ENCODE assay signal across 32 mouse cellular contexts in the genomic region with DNA sequence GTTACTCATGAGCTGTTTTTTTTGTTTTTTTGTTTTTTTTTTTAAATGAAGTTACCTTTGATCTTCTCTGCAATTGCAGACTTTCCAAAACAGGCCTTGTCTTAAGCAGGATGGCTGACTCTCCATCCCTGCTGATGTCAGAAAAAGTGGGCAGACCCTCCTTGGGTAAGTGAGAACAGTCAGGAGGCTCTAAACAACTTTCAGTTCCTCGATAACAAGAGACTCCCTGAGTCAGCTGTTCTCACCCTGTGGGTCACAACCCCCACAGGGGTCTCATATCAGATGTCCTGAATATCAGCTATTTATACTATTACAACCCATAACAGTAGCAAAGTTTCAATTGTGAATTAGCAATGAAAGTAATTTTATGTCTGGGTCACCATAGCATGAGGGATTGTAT.
"Had no signal": no experiment of that assay in that cellular context is flagged by ENCODE, and none has a peak within 500 bp of the region (broad histone marks: within the 10 kb centered on the region; RNA-seq: fewer than 3 reads in every experiment).

No protein-coding gene starts in this region.

- H3K9ac ChIP-seq: limb, embryonic 12.5 days; limb, embryonic 13.5 days; limb, embryonic 15.5 days; liver, embryonic 12.5 days; liver, embryonic 13.5 days; liver, embryonic 14.5 days; liver, embryonic 15.5 days; liver, postnatal 0 days; lung, embryonic 14.5 days; lung, embryonic 15.5 days; midbrain, embryonic 12.5 days; midbrain, embryonic 13.5 days; midbrain, embryonic 15.5 days; neural tube, embryonic 12.5 days had no signal

- H3K27me3 ChIP-seq: limb, embryonic 12.5 days; limb, embryonic 13.5 days; limb, embryonic 15.5 days; liver, embryonic 12.5 days; liver, embryonic 13.5 days; liver, embryonic 15.5 days; lung, embryonic 15.5 days; megakaryocyte, embryonic 14.5 days; midbrain, embryonic 12.5 days; midbrain, embryonic 13.5 days; midbrain, embryonic 15.5 days; neural tube, embryonic 12.5 days had no signal

- H3K27ac ChIP-seq: limb, embryonic 10.5 days; limb, embryonic 13.5 days; limb, embryonic 15.5 days; liver, embryonic 12.5 days; liver, embryonic 13.5 days; liver, embryonic 14.5 days; liver, embryonic 15.5 days; lung, embryonic 15.5 days; macrophage; midbrain, embryonic 10.5 days; midbrain, embryonic 12.5 days; midbrain, embryonic 13.5 days; midbrain, embryonic 15.5 days; neural tube, embryonic 12.5 days had no signal

- H3K4me3 ChIP-seq: limb, embryonic 10.5 days; limb, embryonic 12.5 days; limb, embryonic 13.5 days; limb, embryonic 15.5 days; liver, embryonic 12.5 days; liver, embryonic 13.5 days; liver, embryonic 15.5 days; lung, embryonic 15.5 days; megakaryocyte, embryonic 14.5 days; midbrain, embryonic 10.5 days; midbrain, embryonic 12.5 days; midbrain, embryonic 13.5 days; midbrain, embryonic 15.5 days; myocyte; neural tube, embryonic 12.5 days had no signal

- ATAC-seq: liver, embryonic 12.5 days; liver, postnatal 0 days; lung, postnatal 0 days; midbrain, embryonic 13.5 days; midbrain, embryonic 15.5 days; midbrain, embryonic 16.5 days had no signal

- H3K9me3 ChIP-seq: limb, embryonic 10.5 days; limb, embryonic 12.5 days; limb, embryonic 13.5 days; limb, embryonic 15.5 days; liver, embryonic 12.5 days; liver, embryonic 13.5 days; liver, embryonic 15.5 days; lung, embryonic 15.5 days; midbrain, embryonic 12.5 days; midbrain, embryonic 13.5 days; midbrain, embryonic 15.5 days; neural tube, embryonic 12.5 days had no signal

- H3K36me3 ChIP-seq: limb, embryonic 10.5 days; limb, embryonic 12.5 days; limb, embryonic 13.5 days; limb, embryonic 15.5 days; liver, embryonic 12.5 days; liver, embryonic 13.5 days; liver, embryonic 15.5 days; lung, embryonic 15.5 days; midbrain, embryonic 10.5 days; midbrain, embryonic 12.5 days; midbrain, embryonic 13.5 days; midbrain, embryonic 15.5 days; neural tube, embryonic 12.5 days had no signal

- H3K4me1 ChIP-seq: liver, embryonic 12.5 days; liver, embryonic 13.5 days; liver, embryonic 15.5 days; lung, embryonic 15.5 days; megakaryocyte, embryonic 14.5 days; midbrain, embryonic 15.5 days; neural tube, embryonic 12.5 days had no signal

- DNase-seq: left cerebral cortex, postnatal 4 days; liver; liver, embryonic 13.5 days; liver, postnatal 0 days; lung, adult 18-20 months; lung, adult 2 months; lung, embryonic 14.5 days; lung, postnatal 10 days; lung, postnatal 14 days; lung, postnatal 36 days; lung, postnatal 4 days; midbrain, embryonic 14.5 days had no signal

- H3K4me2 ChIP-seq: limb, embryonic 12.5 days; limb, embryonic 13.5 days; limb, embryonic 15.5 days; liver, embryonic 11.5 days; liver, embryonic 12.5 days; liver, embryonic 13.5 days; liver, embryonic 15.5 days; lung, embryonic 14.5 days; lung, embryonic 15.5 days; midbrain, embryonic 11.5 days; midbrain, embryonic 12.5 days; midbrain, embryonic 13.5 days; midbrain, embryonic 15.5 days; neural tube, embryonic 12.5 days had no signal
